Mouse (Mus musculus) c-Kit-positive CD71-positive TER-119-positive erythroid progenitor cells, embryonic 14.5 days (primary cell): ENCODE measurements at regions not wholly inside any gene's neighbourhood (a gene's known extent, or its start where the extent isn't known, plus 50 kb on each side); places are given as distances from the start of the nearest gene placed in this dataset.

ENCODE experiments used
- DNase-seq: peaks from one replicate; pipeline ENCODE4 v3.0.0-alpha.2; 2013; ENCODE audit warnings: low spot score

GRCm38 (mm10) chr4:12263746-12264145 lies 91.9 kb upstream of the Fam92a start:
- no peak for DNase-seq

DNA sequence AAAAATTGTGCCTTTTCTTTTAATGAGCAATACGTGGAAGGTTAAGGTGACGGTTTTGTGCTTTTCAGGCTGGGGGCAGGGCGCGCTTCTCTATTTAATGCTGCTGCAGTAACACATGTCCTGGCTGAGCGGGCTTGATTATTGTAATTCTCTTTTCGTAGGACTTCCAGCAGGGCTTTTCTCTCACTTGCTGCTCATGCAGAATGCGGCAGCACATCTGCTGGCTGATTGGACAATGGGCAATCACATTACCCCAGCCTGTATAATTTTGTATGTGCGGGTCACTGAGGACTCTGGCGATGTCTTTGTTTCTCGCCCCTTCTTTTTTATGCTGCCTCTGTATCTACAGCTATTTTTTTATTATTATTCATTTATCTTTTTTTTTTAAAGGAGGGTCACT lies 91.4 kb upstream of the Fam92a start:
- no peak for DNase-seq

GRCm38 (mm10) chr4:12247994-12248393 lies 76.2 kb upstream of the Fam92a start:
- no peak for DNase-seq

DNA sequence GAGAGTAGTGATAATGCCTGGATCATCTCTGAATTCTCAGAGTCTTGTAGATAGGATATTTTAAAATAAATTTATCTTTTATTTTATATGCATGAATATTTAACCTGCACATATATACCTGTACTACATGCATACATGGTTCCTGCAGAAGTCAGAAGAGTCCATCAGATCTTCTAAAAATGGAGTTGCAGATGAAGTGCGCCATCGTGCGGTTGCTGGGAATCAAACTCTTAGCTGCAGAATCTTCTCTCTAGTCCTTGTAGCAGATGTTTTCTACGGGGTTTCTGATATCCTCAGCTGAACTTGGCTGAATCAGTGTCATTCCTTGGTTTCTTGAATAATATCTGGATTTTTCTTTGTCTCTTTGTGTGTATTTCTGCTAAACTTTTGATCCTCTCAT lies 74.8 kb upstream of the Fam92a start:
- DNase-seq: no peak

GRCm38 (mm10) chr4:12240941-12241571 lies 69.2 kb upstream of the Fam92a start:
- DNase-seq: peak; percentile 37

- DNase-seq: no peak
These were observed 58.9 kb upstream of the Fam92a start for GRCm38 (mm10) chr4:12230731-12231130.
